ENCODE assay signal across 13 mouse cellular contexts in the genomic region with DNA sequence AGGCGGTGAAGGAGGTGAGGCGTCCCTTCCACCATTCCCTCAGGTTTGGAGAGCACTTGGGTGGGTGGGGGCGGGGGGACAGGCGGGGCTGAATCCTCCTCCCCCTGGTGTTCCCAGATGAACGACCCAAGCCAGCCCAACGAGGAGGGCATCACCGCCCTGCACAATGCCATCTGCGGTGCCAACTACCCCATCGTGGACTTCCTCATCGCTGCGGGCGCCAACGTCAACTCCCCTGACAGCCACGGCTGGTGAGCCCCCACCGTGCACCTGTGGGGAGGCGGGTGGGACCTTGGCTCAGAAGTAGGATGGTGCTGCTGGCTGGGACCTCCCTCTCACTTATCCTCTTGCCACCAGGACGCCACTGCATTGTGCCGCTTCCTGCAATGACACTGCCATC. TPM values are rescaled to one million over a fixed set of nuclear protein-coding genes. Genes with fewer than 3 reads are reported as not detected.
"Had no signal": no experiment of that assay in that cellular context is flagged by ENCODE, and none has a peak within 500 bp of the region (broad histone marks: within the 10 kb centered on the region; RNA-seq: fewer than 3 reads in every experiment).

No protein-coding gene starts in this region.

- ATAC-seq: intestine, postnatal 0 days had no signal

- H3K4me1 ChIP-seq: limb, embryonic 10.5 days; midbrain, embryonic 12.5 days; neural tube, embryonic 13.5 days had no signal

- H3K9me3 ChIP-seq: limb, embryonic 10.5 days; midbrain, embryonic 12.5 days; neural tube, embryonic 13.5 days; stomach, embryonic 15.5 days had no signal

- H3K4me3 ChIP-seq: left cerebral cortex, adult 2 months; limb, embryonic 10.5 days; midbrain, embryonic 12.5 days; neural tube, embryonic 13.5 days; stomach, embryonic 15.5 days had no signal

- DNase-seq: kidney, adult 8-10 months; kidney, postnatal 25 days; lung, postnatal 36 days; retina, postnatal 1 day; right cerebral cortex, postnatal 4 days; spleen, adult 18-20 months had no signal

- H3K27me3 ChIP-seq: midbrain, embryonic 12.5 days; neural tube, embryonic 13.5 days; stomach, embryonic 15.5 days had no signal

- H3K36me3 ChIP-seq: neural tube, embryonic 13.5 days; stomach, embryonic 15.5 days had no signal

- H3K4me2 ChIP-seq: liver, embryonic 11.5 days; midbrain, embryonic 12.5 days; neural tube, embryonic 13.5 days; stomach, embryonic 15.5 days had no signal

- H3K27ac ChIP-seq: left cerebral cortex, adult 2 months; limb, embryonic 10.5 days; midbrain, embryonic 12.5 days; neural tube, embryonic 13.5 days; stomach, embryonic 15.5 days had no signal

- H3K9ac ChIP-seq: midbrain, embryonic 12.5 days; neural tube, embryonic 13.5 days; stomach, embryonic 15.5 days had no signal

RNA-seq across cellular contexts. Expression of gene Ckm, which starts 29.2 kb away (rescaled TPM):
- polyA plus RNA-seq: limb, embryonic 10.5 days; midbrain, embryonic 12.5 days had no signal
